Mouse (Mus musculus) right cerebral cortex, adult 2 months (tissue): Measurements from ENCODE around the gene Kcnh5.

Source experiments
- DNase-seq, 2 experiments: peaks; one replicate each; pipeline ENCODE4 v3.0.0; 2021 to 2022; ENCODE audit warnings: low spot score in 2 of 2

Kcnh5 gene

GRCm38 (mm10) chr12:75176691-75177645, at the start of gene Kcnh5:
Gene Kcnh5 (minus strand): TSS chr12:75177332.
- DNase-seq: peak; percentile 71 to 79

GRCm38 (mm10) chr12:75223966-75224365, 46.8 kb upstream of the Kcnh5 start:
- DNase-seq: no peak

GRCm38 (mm10) chr12:75189413-75189812, 12.3 kb upstream of the Kcnh5 start:
- DNase-seq: peak in 1 of 2 experiments; percentile 26

GRCm38 (mm10) chr12:75182646-75183045, 5.5 kb upstream of the Kcnh5 start:
- DNase-seq: peak; percentile 77 to 78

- peak; percentile 42 to 50 for DNase-seq
Measured at GRCm38 (mm10) chr12:75179491-75179890, 2.4 kb upstream of the Kcnh5 start.

GRCm38 (mm10) chr12:75177646-75178030, 506 bp upstream of the Kcnh5 start:
- DNase-seq: no peak

DNA sequence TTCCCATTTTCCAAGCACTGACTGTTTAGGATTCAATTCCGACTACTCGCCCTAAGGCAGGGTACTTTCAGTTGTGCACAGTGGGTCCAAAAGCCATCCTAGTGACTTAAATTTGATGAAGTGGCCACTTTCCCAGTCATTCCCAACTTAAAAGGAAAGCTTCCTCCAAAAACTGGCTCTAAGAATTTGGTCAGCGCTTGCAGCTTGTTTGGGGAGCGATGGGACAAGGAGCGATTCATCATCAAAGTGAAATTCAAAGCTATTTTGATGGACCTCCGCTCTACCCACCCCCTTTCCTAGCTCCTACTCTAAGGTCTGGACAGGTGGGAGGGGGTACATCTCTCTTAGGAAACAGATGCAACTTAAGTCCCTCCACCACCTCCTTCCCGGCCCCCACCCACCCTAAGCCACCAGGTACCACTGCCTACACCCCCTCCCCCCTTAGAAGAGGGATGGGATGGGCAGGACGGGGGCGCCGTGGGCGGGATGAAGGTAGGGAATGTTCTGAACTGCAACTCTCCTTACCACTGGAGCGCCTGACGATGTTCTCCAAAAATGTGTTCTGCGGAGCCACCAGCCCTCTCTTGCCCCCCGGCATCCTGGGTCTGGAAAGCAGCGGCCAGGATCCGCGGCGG, 1.1 kb downstream of the Kcnh5 start:
- peak in 1 of 2 experiments; percentile 32 for DNase-seq

DNA sequence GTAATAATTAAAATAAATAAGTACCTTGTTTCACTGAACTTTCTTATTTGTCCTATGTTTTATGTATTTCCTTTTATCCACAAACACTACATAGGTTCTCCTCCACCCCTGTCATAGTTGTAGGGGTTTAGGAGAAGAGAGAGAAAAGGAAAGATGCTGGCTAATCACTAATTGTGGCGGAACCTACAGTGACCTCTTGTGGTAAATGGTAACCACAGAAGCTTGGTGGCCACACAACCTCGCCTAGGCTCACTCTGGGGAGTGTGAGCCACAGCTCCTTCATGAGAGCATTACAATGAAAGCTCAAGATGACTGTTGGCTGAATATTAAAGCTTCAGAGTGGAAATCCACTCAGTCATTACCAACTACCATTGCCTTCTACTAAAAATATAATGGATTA, 6.2 kb downstream of the Kcnh5 start:
- DNase-seq: no peak

GRCm38 (mm10) chr12:75153076-75153568, 24.0 kb downstream of the Kcnh5 start:
- DNase-seq: no peak

- no peak for DNase-seq
Measured at GRCm38 (mm10) chr12:75139792-75140191, 37.3 kb downstream of the Kcnh5 start.

DNA sequence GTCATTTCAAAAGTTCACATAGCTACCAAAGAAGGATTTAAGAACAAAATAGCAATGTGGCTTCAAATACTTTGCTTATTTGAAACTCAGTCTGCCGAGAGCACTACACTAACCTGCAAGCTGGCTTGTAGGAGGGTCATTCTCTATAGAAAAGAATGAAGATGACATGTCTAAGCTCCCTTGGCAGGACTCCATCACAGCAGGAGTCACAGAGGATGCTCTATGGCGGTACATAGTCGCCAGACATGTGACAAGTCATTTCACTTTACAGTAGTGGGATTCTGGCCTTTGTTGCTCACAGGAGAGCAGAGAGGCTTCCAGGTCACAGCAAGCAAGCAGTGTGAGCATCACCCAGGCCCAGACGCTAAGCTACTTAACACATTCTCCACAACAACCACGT, 85.2 kb downstream of the Kcnh5 start:
- no peak for DNase-seq

GRCm38 (mm10) chr12:75090957-75091356, 86.2 kb downstream of the Kcnh5 start:
- DNase-seq: no peak

DNA sequence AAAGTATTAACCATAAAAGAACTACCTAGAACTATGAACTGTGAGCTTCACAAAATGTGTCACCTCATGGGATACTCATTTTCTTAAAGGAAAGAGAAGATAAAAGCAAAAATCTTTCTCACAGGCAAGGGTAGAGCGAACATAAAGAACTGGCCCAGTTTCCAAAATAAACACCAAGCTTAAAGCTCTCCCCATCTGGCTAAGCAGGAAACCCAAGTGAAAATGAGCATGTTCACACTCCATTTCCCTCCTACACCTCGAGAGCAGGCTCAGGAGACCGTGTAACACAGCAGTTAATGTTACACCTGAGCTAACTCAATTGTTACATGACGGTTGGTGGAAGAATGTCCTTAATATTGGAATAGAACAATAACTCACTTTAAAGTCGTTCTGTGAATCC, 100.0 kb downstream of the Kcnh5 start:
- peak; percentile 21 to 22 for DNase-seq

DNA sequence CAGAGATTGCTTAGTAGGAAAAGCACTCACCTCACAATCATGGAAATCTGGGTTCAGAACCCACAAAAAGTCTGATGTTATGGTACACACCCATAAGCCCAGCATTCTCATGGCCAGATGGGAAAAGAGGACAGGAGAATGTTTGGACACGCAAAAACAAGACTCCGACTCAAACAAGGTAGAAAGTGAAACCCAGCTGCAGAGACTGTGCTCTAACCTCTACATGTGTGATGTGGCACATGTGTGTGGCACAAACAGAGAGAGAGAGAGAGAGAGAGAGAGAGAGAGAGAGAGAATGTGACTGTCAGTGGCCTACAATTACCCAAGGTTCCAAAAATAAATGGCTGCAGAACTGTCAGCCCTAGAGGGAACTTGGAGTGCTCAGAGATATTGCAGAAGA, 106.1 kb downstream of the Kcnh5 start:
- no peak for DNase-seq

- DNase-seq: no peak
Measured at GRCm38 (mm10) chr12:75062571-75062970, 114.6 kb downstream of the Kcnh5 start.

GRCm38 (mm10) chr12:75061731-75062130, 115.4 kb downstream of the Kcnh5 start:
- no peak for DNase-seq

DNA sequence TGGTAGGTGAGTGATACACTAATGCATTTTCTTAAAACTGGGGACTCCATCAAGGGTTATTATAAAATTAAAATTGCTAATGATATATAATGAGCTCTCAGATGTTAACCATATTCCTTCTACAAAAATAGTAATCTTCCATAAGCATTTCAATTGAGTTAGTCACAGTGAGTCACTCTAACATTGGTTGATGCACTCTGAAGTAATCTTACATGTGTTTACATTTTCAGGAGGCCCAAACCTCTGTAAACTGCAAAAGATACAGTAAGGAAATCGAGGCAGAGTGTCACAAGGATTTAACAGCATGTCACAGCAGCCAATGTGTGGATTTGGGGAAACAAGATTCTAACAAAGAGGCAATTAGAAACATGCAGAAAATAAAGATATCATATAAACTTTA, 123.4 kb downstream of the Kcnh5 start:
- no peak for DNase-seq

- DNase-seq: no peak
Measured at GRCm38 (mm10) chr12:75036694-75037093, 140.4 kb downstream of the Kcnh5 start.

DNA sequence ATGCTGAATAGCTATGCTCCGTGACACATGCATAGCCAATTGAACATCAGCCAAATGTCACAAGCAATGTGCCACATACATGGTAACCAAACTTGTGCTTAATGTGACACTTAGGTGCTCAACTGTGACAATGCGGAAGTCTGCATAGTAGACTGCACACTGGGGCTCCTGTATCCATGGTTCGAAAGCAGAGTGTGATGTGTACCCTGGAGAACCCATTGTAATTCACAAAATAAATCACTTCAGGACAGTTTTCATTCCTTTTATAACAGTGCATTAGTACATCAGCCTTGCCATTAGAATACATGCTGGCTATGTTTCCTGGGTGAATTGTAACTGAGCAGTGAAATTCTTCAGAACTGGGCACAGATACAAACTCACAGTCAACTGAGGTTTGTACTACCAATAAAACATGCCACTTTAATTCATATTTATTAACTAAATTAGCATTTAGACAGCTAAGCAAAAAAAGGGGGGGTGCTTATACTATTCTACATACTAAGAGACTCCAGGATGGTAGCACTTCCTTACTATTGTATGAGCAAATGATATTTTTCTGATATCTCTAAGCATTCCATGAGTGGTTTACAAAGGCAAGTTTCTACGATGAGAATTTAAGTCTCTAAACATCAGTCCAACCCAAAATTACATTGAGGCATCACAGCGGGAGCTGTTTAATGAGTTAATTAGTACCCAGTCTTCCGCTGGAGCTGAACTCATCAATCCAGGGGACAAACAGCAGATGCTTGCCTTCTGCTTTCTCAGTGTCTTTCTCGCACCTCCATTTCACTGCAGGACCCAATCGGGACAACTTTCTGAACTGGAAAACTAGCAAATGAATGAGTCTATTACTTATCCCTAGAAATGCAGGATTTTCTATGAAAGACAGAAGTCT, 144.9 kb downstream of the Kcnh5 start:
- no peak for DNase-seq

- DNase-seq: no peak
Measured at GRCm38 (mm10) chr12:74971187-74971586, 205.9 kb downstream of the Kcnh5 start.

- DNase-seq: no peak
Measured at GRCm38 (mm10) chr12:74969420-74969819, 207.7 kb downstream of the Kcnh5 start.

DNA sequence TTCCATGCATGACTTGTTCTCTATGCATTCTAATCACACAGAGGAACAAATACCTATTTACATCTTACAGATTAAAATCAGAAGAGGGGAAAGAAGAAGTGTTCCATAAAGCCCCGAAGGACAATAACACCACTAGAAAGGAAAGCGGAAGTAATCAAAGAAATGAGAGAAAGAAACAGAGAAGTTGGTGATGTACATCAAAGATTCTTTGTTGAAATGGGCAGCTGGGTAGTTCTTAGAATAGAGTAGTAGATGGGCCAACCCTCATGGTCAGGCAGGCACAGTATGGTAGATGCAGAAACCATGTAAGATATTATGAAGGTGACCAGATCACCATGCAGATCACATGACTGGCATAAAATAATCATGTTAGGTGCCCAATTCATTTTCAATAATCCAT, 210.9 kb downstream of the Kcnh5 start:
- DNase-seq: no peak
